Mouse (Mus musculus) skeletal muscle tissue, adult 2 months (tissue): ENCODE data around the gene Tubgcp2.

ENCODE experiments used
- DNase-seq: peaks from one replicate; pipeline ENCODE4 v3.0.0-alpha.2; 2012; ENCODE audit warnings: low read depth, low spot score

Tubgcp2 gene

GRCm38 (mm10) chr7:140036281-140037170 lies at the start of gene Tubgcp2, which contains the start of gene Zfp511:
Tubgcp2 (minus strand) TSS chr7:140036669.
Zfp511 (plus strand) TSS chr7:140036391.
- peak; percentile 90 for DNase-seq

GRCm38 (mm10) chr7:140082242-140082678 lies 45.8 kb upstream of the Tubgcp2 start, which contains the start of gene Caly:
Caly (minus strand) TSS chr7:140082548.
- DNase-seq, result no peak

GRCm38 (mm10) chr7:140081408-140082241 lies 45.2 kb upstream of the Tubgcp2 start:
- DNase-seq, result no peak

- DNase-seq, result no peak
Measured at GRCm38 (mm10) chr7:140080503-140081156, 44.2 kb upstream of the Tubgcp2 start.

GRCm38 (mm10) chr7:140078711-140079110 lies 42.2 kb upstream of the Tubgcp2 start:
- peak; percentile 55 for DNase-seq

GRCm38 (mm10) chr7:140077698-140078097 lies 41.2 kb upstream of the Tubgcp2 start:
- no peak for DNase-seq

- DNase-seq, result no peak
Measured at GRCm38 (mm10) chr7:140070042-140070711, 33.7 kb upstream of the Tubgcp2 start.

- no peak for DNase-seq
Measured at GRCm38 (mm10) chr7:140067397-140067796, 30.9 kb upstream of the Tubgcp2 start.

GRCm38 (mm10) chr7:140063092-140063491 lies 26.6 kb upstream of the Tubgcp2 start:
- DNase-seq, result peak; percentile 52

- DNase-seq, result no peak
Measured at GRCm38 (mm10) chr7:140062307-140062706, 25.8 kb upstream of the Tubgcp2 start.

GRCm38 (mm10) chr7:140061832-140062130 lies 25.3 kb upstream of the Tubgcp2 start:
- no peak for DNase-seq

GRCm38 (mm10) chr7:140060936-140061831 lies 24.7 kb upstream of the Tubgcp2 start:
- no peak for DNase-seq

- no peak for DNase-seq
Measured at GRCm38 (mm10) chr7:140059601-140060000, 23.1 kb upstream of the Tubgcp2 start.

- DNase-seq, result no peak
Measured at GRCm38 (mm10) chr7:140058528-140058927, 22.1 kb upstream of the Tubgcp2 start.

GRCm38 (mm10) chr7:140057413-140058407 lies 21.2 kb upstream of the Tubgcp2 start:
- no peak for DNase-seq

- DNase-seq, result no peak
Measured at GRCm38 (mm10) chr7:140054124-140054523, 17.7 kb upstream of the Tubgcp2 start.

- DNase-seq, result no peak
Measured at GRCm38 (mm10) chr7:140049115-140049689, 12.7 kb upstream of the Tubgcp2 start.

- DNase-seq, result no peak
Measured at GRCm38 (mm10) chr7:140048361-140049114, 12.1 kb upstream of the Tubgcp2 start, which contains the start of gene Msx3. Msx3 (minus strand) TSS chr7:140049089.
